Mouse (Mus musculus) limb, embryonic 10.5 days (tissue): ENCODE data around the gene Fes. TPM values are rescaled to one million over a fixed set of nuclear protein-coding genes. Genes with fewer than 3 reads are reported as not detected.

Source experiments
- DNase-seq: peaks from one replicate; pipeline ENCODE4 v3.0.0-alpha.2; 2017; ENCODE audit warnings: low spot score
- H3K27ac ChIP-seq: fragments of 300-500 bp; sonication (generic); 2 replicates; pipeline ENCODE4 v1.5.1; 2016; ENCODE audit warnings: mild to moderate bottlenecking
- H3K27me3 ChIP-seq: fragments of 300-500 bp; sonication (generic); 2 replicates; pipeline ENCODE4 v1.6.1; 2016; ENCODE audit warnings: low read depth, mild to moderate bottlenecking; ENCODE audit not compliant: poor library complexity, severe bottlenecking
- H3K36me3 ChIP-seq: fragments of 300-500 bp; sonication (generic); 2 replicates; pipeline ENCODE4 v1.6.1; 2016; ENCODE audit warnings: mild to moderate bottlenecking, moderate library complexity
- H3K4me1 ChIP-seq: fragments of 300-500 bp; sonication (generic); 2 replicates; pipeline ENCODE4 v1.6.1; 2016
- H3K4me3 ChIP-seq: fragments of 300-500 bp; sonication (generic); 2 replicates; pipeline ENCODE4 v1.5.1; 2016; ENCODE audit warnings: mild to moderate bottlenecking, moderate library complexity
- H3K9me3 ChIP-seq: fragments of 300-500 bp; sonication (generic); replicated peaks from 2 replicates; pipeline ENCODE4 v1.6.1; 2016; ENCODE audit warnings: mild to moderate bottlenecking
- WGBS: fragments of 180-500 bp; shearing (Covaris S2); methylation state at CpG from one replicate; pipeline ENCODE4 v1.1.7; 2016; 5-methylcytosine and 5-hydroxymethylcytosine counted together
- polyA plus RNA-seq: library from polyadenylated mRNA; unstranded; fragments of >200 nt; fragmentation: Nextera tagmentation; extraction: Ambion mirVana; gene quantifications from 2 replicates; pipeline ENCODE4 v1.2.1, GENCODE M21; 2016

The Fes gene
- polyA plus RNA-seq, 1 experiment from 2014 or later = 13.2 TPM

DNA sequence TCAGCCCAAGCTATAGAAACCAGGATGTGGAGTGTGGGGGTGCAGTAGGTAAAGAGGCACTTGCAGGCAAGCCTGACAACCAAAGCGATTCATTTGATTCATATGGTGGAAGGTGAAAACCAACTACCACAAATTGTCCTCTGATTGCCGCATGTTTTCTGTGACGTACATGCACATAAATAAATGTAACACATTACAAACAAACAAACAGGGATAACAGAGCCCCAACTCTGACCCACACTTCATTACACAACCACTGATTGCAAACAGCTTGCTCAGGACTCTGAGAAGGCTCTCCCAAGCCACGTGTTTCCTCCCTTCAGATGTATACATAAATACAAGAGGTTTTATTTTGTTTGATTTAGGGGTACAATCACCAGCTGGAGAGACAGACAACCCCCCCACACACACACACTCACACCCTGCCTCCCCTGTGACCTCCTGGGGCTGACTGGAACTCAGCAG is 17.7 kb downstream of the Fes start:
- 31% methylated on average over 4 of the region's 4 CpGs for WGBS
- DNase-seq = no peak

DNA sequence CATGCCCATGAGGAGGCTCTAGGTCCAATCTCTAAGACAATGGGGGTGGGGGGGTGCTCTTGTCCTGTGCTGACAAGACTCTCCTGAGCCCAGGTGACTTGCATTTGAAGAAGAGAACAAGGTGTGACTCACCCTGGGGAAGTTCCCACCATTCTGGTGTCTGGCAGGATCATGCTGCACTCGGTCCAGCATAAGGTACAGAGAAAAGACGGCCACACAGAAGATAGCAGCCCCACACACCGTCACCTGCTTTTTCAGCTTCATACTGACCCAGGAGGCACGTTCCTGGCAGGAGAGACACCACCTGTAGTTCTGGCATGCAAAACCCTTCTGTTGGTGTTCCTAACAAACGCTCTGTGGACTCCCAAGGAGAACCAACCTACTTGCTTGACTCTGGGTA is 18.3 kb downstream of the Fes start:
- Histone ChIP-seq H3K27ac (0 out of 2 replicates have a peak overlapping the region, but pooled peaks have one; percentile 12), H3K36me3 (peaks cover 41% of the 10 kb centered on the region), H3K27me3 (no peaks in the 10 kb centered on the region), H3K4me1 (peaks cover 25% of the 10 kb centered on the region), H3K4me3 (peak overlapping the region; percentile 74), H3K9me3 (no peaks in the 10 kb centered on the region)
- no peak for DNase-seq
- 67% methylated on average over 5 of the region's 5 CpGs for WGBS

More for the DNA sequence above, 17.7 kb downstream of the Fes start:
- no peaks in the 10 kb centered on the region for H3K9me3 ChIP-seq
- peak overlapping the region; percentile 74 for H3K4me3 ChIP-seq
- peaks cover 36% of the 10 kb centered on the region for H3K36me3 ChIP-seq
- peaks cover 25% of the 10 kb centered on the region for H3K4me1 ChIP-seq
- peak overlapping the region; percentile 92 for H3K27ac ChIP-seq
- no peaks in the 10 kb centered on the region for H3K27me3 ChIP-seq

DNA sequence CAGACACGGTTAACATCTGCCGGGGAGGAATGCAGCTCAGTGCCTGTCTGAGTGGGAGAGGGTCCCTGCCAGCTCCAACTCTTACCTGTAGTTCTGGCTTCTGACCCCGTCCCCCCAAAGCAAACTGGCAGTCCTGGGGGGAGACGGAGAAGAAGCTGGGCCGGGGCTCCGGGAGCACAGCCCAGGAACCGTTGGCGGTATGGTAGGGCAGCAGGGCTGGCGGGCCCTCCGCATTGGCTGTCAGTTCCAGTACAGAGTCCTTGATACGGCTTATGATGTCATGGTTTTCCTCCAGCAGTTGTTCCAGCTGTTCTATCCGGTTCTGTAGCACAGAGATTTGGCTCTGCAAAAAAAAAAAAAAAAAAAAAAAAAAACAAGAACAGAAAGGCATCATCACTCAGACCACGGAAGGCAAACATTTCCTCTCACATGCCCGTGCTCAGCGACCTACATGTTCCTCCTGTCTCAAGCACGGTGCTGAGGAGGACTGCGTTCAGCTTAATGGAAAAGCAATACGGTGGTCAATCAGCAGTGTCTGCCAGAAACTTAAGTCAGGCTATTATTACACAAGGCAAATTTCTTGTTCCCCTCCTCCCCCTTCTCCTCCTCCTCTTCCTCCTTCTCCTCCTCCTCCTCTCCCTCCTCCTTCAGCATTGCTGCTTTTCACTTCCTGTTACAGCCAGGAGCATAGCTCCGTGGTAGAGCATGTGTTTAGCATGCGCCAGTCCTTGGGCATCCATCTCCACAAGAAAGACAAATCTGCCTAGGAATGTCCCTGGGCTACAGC is 18.9 kb downstream of the Fes start:
- 84% methylated on average over 20 of the region's 20 CpGs for WGBS
- Histone ChIP-seq H3K4me3 (peak overlapping the region; percentile 74; the same call in 1 of the 2 replicates), H3K9me3 (no peaks in the 10 kb centered on the region), H3K27ac (0 out of 2 replicates have a peak overlapping the region, but pooled peaks have one; percentile 12), H3K4me1 (peaks cover 25% of the 10 kb centered on the region), H3K27me3 (no peaks in the 10 kb centered on the region), H3K36me3 (peaks cover 48% of the 10 kb centered on the region)
- no peak for DNase-seq

DNA sequence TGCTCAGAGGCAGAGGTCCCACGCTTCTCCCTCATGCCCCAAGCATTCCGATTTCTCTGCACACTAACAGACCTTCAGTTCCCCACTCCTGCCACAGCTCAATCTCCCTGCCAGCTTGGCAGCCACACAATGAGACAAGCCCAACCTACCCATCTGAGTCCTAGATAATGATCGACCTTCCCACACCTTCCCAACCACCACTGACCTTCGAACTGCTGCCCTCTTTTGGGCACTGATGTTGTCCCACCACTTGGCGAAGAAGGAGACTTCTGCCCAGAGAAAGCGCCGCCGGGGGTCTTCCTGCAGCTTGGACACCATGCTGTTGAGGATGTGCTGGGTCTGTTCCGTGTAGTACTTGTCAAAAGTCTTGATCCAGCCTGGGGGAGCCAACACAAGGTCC is 19.7 kb downstream of the Fes start:
- Histone ChIP-seq H3K27me3 (no peaks in the 10 kb centered on the region), H3K36me3 (peaks cover 56% of the 10 kb centered on the region), H3K9me3 (no peaks in the 10 kb centered on the region), H3K4me3 (no peak overlapping the region), H3K4me1 (peaks cover 25% of the 10 kb centered on the region), H3K27ac (no peak overlapping the region)
- 88% methylated on average over 9 of the region's 9 CpGs for WGBS
- no peak for DNase-seq

DNA sequence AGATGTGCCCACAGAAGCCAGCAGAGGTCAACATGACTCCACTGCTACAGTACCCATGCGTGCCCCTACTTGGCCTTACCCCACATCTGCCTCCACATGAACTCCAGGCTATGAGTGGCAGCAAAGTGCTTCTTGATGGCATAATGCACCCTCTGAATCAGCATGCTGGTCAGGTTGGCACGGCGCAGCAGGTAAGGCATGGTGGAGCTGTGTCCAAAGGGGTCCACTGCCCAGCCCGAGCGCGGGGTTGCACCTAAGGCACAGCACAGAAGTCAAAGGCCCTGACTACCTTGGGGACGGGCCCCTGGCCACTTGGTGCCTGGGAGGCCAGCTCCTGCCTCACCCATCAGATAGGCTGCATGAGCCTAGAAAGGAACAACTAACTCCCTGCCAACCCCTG is 20.5 kb downstream of the Fes start:
- WGBS = 97% methylated on average over 7 of the region's 7 CpGs
- Histone ChIP-seq H3K4me3 (no peak overlapping the region), H3K36me3 (peaks cover 64% of the 10 kb centered on the region)

DNA sequence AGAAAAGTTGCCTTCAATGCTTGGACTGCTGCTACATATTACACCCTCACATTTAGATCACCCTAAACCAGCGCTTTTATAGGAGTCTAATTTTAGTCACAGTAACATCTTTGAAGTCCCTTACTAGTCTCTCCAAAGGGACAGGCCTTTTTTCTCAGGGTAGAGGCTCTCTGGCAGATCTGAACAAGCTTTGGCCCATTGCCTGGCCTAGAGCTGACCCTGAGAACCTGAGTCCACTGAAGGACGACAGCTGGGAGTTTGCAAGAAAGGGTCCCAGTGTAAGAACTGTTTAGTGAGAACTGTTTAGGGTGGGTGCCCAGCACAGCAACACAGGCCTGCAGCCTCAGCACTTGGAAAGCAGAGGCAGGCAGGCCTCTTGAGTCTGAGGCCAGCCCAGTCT is 22.0 kb downstream of the Fes start:
- peaks cover 22% of the 10 kb centered on the region for H3K4me1 ChIP-seq
- no peak for DNase-seq
- H3K27me3 ChIP-seq = no peaks in the 10 kb centered on the region
- no peak overlapping the region for H3K4me3 ChIP-seq
- H3K36me3 ChIP-seq = peaks cover 78% of the 10 kb centered on the region
- H3K27ac ChIP-seq = no peak overlapping the region
- no peaks in the 10 kb centered on the region for H3K9me3 ChIP-seq
- 88% methylated on average over 2 of the region's 2 CpGs for WGBS

More for the DNA sequence above, 20.5 kb downstream of the Fes start:
- DNase-seq = no peak
- Histone ChIP-seq H3K27me3 (no peaks in the 10 kb centered on the region), H3K4me1 (peaks cover 25% of the 10 kb centered on the region), H3K9me3 (no peaks in the 10 kb centered on the region), H3K27ac (no peak overlapping the region)

DNA sequence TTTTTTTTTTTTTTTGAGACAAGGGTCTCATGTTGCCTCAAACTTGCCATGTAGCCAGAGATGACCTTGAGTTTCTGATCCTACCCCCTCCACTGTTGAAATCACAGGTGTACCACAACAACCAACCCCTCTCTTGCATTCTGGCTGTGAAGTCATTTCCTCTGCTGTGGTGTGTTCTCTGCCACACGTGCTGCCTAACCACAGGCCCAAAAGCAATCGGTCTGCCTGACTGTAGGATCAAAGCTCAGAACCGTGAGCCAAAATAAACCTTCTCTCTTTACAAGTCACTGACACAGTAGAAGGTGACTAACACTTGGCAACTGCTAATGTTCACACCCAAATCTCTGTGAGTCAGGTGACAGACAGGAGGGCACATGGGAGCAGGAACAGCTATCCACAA is 27.3 kb downstream of the Fes start:
- Histone ChIP-seq H3K4me3 (no peak overlapping the region), H3K36me3 (peaks cover 99% of the 10 kb centered on the region), H3K4me1 (no peaks in the 10 kb centered on the region), H3K27ac (no peak overlapping the region), H3K27me3 (no peaks in the 10 kb centered on the region), H3K9me3 (no peaks in the 10 kb centered on the region)
- DNase-seq = no peak
- WGBS = 58% methylated on average over 3 of the region's 3 CpGs

DNA sequence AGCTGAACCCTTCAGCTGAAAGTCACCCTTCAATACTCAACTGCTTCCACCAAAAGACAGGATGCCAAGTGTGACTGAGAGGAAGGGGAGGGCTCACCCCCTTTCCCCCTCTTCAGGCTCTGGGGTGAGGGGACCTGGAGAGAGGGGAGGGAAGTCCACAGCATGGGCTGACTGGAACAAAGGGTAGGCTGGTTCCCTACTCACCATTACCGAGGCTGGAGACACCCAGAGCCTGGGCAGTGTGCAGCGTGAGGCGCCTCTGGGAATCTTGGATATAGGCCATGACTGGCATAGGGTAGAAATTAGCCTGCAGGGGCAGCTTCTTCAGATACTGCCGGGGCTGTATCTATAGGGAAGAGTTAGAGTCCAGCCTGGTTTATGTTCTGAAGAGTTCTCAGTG is 29.7 kb downstream of the Fes start:
- Histone ChIP-seq H3K4me1 (no peaks in the 10 kb centered on the region), H3K36me3 (peaks cover 94% of the 10 kb centered on the region), H3K9me3 (no peaks in the 10 kb centered on the region), H3K4me3 (no peak overlapping the region), H3K27ac (no peak overlapping the region), H3K27me3 (no peaks in the 10 kb centered on the region)
- WGBS = 89% methylated on average over 4 of the region's 4 CpGs
- no peak for DNase-seq

DNA sequence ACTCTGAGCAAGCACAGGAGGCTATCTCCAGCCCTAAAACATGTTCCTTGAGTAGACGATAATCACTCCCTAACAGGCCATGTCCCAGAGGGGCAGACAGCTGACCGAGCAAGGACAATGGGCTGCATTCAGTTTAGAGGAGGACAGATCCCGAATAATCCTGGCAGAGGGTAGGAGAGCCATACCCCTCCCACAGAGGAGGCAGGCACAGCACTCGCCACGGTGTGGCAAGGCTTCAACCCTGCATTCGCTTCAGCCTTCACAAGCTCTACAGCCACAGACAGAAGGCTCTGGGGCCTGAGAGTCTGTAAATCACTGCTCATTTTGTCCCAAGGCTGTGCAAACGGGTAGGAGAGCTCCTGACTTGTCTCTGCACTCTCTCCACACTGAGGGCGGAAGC is 30.6 kb downstream of the Fes start:
- WGBS = 79% methylated on average over 8 of the region's 8 CpGs
- Histone ChIP-seq H3K36me3 (peaks cover 94% of the 10 kb centered on the region), H3K27ac (no peak overlapping the region), H3K27me3 (no peaks in the 10 kb centered on the region), H3K4me1 (no peaks in the 10 kb centered on the region), H3K4me3 (no peak overlapping the region), H3K9me3 (no peaks in the 10 kb centered on the region)
- DNase-seq = no peak

DNA sequence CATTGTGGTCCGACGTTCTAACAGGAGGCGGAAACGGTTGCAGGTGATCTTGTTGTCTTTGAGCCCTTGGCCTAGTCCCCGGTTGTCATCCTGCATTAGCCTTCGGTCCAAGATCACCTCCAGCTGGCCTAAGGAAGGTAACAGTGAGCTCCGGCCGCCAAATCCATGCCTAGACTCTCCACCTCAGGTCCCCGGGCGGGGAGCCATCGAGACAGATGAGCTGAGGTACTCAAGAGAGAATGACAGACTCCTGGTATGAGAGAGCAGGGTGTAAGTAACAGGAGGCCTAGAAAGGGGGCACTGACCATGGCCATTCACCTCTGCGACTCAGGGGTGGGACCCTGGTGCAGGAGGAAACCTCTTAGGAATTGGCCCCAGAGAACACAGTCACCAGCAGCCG is 31.4 kb downstream of the Fes start:
- Histone ChIP-seq H3K4me1 (no peaks in the 10 kb centered on the region), H3K27me3 (no peaks in the 10 kb centered on the region), H3K27ac (no peak overlapping the region), H3K36me3 (peaks cover 92% of the 10 kb centered on the region), H3K4me3 (no peak overlapping the region), H3K9me3 (no peaks in the 10 kb centered on the region)
- DNase-seq = no peak
- 92% methylated on average over 13 of the region's 13 CpGs for WGBS

DNA sequence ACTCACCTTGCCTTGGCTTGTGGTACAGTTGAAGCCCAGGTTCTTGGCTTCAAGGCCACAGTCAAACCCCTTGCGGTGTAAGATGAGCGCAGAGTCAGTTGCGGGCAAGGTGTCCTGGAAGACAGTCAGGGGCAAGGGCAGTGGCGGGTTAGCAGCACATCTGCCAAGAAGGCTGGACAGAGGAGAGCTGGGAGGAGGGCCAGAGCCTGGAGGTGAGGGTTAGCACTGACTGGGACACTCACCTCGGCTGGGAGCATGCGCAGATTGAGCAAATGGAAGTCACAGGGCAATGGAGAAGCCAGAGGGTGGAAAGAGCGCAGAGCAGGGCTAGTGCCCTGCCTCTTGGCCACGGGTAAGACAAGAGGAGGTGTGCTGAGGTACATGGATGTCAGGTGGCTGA is 34.8 kb downstream of the Fes start:
- DNase-seq = no peak
- Histone ChIP-seq H3K9me3 (no peaks in the 10 kb centered on the region), H3K27ac (no peak overlapping the region), H3K27me3 (no peaks in the 10 kb centered on the region), H3K4me3 (no peak overlapping the region), H3K36me3 (peaks cover 73% of the 10 kb centered on the region), H3K4me1 (peaks cover 4% of the 10 kb centered on the region)
- WGBS = 93% methylated on average over 8 of the region's 8 CpGs

DNA sequence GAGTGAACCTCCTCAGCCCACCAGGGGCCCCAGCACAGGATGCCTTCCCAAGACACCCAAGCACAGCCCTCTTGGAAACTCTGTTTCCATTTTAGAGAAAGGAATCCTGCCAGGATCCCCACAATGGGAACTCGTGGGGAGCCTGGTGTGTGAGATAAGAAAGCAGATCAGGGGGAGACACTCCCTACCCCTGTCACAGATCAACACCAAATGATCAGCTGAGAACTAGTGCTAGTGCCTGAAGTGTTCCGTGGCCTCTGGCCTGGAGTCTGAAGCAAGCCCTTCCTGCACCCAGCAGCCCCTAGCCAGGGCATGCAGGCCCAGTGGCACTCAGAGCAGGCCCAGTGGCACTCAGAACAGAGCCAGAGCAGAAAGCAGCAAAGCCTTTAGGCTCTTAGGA is 36.9 kb downstream of the Fes start:
- no peak for DNase-seq
- Histone ChIP-seq H3K27ac (no peak overlapping the region), H3K4me1 (peaks cover 17% of the 10 kb centered on the region), H3K36me3 (peaks cover 57% of the 10 kb centered on the region), H3K27me3 (no peaks in the 10 kb centered on the region), H3K9me3 (no peaks in the 10 kb centered on the region), H3K4me3 (no peak overlapping the region)
- whole genome bisulfite sequencing = 80% methylated on average over 2 of the region's 2 CpGs

DNA sequence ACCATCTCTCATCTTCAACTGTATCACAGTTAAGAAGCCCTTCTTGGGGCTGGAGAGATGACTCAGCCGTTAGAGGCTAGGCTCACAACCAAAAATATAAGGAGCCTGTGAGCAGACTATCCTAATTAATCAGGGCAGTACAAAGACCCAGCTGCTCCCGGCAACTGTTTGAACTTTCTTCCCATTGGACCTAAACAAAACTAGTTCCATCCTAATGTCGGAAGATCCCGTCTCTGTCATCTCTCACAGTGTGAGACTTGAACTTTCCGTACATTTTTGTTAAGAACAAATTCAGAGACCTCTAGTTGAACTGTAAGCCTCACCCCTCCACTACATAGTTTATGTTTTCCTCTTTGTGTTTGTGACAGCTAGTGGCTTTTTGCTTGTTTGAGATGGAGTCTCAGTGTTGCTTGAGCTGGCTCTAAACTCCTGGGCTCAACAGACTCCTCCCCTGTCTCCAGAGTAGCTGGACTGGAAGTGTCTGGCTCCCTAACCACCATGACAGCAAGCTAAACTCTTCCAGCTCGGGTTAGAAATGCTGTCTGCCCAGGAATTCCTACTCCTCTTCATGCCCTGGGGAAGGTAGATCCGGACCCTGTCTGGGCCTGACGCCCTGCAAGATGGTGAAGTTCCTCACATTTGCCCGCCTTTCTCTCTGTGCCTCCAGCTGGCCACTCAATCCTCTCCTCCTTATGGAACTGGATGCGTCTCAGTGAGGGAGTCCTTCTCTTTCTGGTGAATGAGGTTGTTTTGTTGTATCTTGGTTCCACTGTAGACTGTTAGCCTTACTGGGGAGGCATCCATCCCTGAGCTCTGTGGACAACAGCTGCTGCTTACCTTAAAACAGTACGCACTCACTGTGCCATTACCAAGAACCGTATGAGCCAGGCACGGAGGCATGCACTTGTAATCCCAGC is 39.8 kb downstream of the Fes start:
- WGBS = 70% methylated on average over 13 of the region's 13 CpGs
- no peaks in the 10 kb centered on the region for H3K27me3 ChIP-seq

More for the DNA sequence above, 39.8 kb downstream of the Fes start:
- no peaks in the 10 kb centered on the region; the same call in 1 of the 2 replicates for H3K9me3 ChIP-seq
- no peak overlapping the region for H3K4me3 ChIP-seq
- H3K27ac ChIP-seq = peak overlapping the region; percentile 3; the same call in 1 of the 2 replicates
- no peak for DNase-seq
- peaks cover 39% of the 10 kb centered on the region for H3K36me3 ChIP-seq
- peaks cover 26% of the 10 kb centered on the region for H3K4me1 ChIP-seq
